Mouse (Mus musculus) embryonic fibroblast, embryonic 13.5 days (primary cell): Measurements from ENCODE around the gene Nacc2. TPM values are rescaled to one million over a fixed set of nuclear protein-coding genes. Genes with fewer than 3 reads are reported as not detected.

Experiments used
- H3K27ac ChIP-seq: 2 replicates; pipeline ENCODE4 v1.5.1; 2012; ENCODE audit warnings: low read length, control low read depth, inconsistent platforms; ENCODE audit not compliant: insufficient read depth
- H3K4me1 ChIP-seq: 2 replicates; pipeline ENCODE4 v1.6.1; 2011; ENCODE audit warnings: low read length; ENCODE audit not compliant: control insufficient read depth, insufficient read depth
- H3K4me3 ChIP-seq: 2 replicates; pipeline ENCODE4 v1.5.1; 2011; ENCODE audit warnings: mild to moderate bottlenecking, control low read depth, low read length; ENCODE audit not compliant: insufficient read depth
- CTCF ChIP-seq: IDR thresholded peaks from 2 replicates; pipeline ENCODE4 v1.5.1; 2011; ENCODE audit warnings: mild to moderate bottlenecking, control low read depth, low read length, moderate library complexity, borderline replicate concordance; ENCODE audit not compliant: insufficient read depth
- POLR2A ChIP-seq: IDR thresholded peaks from 2 replicates; pipeline ENCODE4 v1.6.1; 2011; ENCODE audit warnings: low read depth, mild to moderate bottlenecking, control low read depth, low read length, moderate library complexity
- polyA plus RNA-seq: library from polyadenylated mRNA; stranded (reverse); fragments of >200 nt; gene quantifications from 2 replicates; pipeline ENCODE4 v1.2.4, GENCODE M21; 2011; ENCODE audit warnings: low read depth; ENCODE audit not compliant: missing spikeins, insufficient read length

Nacc2 gene
- polyA plus RNA-seq, 1 experiment, result 21.1 TPM

GRCm38 (mm10) chr2:26122171-26123078, 595 bp downstream of the Nacc2 start:
- Histone ChIP-seq H3K4me1 (peaks cover 10% of the 10 kb centered on the region), H3K27ac (peak overlapping the region; percentile 7; the same call in 1 of the 2 replicates), H3K4me3 (peak overlapping the region; percentile 57)
- peak; percentile 44 for TF ChIP-seq POLR2A
- no peak for TF ChIP-seq CTCF

DNA sequence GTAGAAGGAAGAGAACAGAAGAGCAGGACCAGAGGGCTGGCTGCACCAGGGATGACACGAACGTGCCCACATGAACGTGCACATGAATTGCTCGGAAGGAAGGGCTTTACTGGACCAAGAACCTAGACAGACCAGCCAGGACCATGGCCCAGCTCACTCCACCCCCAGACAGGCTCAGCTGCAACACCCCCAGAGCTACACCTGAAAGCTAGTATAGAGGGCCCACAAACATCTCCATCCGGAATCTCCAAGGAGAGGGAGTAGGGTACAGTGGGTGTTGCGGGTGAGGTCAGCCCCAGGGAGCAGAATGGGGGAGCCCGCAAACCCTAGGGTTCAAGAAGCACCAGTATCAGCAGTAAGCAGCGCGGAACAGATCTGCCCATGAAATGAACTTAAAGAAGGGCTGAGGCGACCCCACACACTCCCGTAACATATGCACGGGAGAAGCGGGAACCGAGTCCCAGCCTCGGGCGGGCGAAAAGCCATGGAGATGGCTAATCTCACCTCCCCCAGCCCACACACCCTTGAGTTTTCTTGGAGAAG, 1.4 kb downstream of the Nacc2 start:
- Histone ChIP-seq H3K4me3 (peak overlapping the region; percentile 57), H3K4me1 (peaks cover 10% of the 10 kb centered on the region), H3K27ac (no peak overlapping the region)
- 0 out of 2 replicates have a peak, but pooled peaks have one; percentile 10 for TF ChIP-seq POLR2A
- TF ChIP-seq CTCF, result no peak

DNA sequence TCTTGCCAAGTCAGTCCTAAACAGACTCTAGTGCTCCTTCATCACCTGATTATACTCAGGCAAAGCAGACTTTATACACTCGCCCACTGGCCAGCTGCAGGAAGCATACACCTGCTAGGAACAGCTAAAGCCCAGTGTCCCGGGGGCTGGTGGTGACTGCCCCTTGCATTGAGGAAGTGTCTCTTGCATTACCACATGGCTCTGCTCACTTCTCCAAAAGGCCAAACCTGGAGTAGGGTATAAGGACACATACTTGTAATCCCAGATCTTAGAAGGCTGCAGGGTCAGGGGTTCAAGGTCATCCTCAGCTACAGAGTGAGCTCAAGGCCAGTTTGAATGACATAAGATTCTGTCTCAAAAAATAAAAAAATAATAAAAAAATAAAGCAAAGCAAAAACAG, 3.4 kb downstream of the Nacc2 start:
- H3K4me1 ChIP-seq, result peaks cover 10% of the 10 kb centered on the region

DNA sequence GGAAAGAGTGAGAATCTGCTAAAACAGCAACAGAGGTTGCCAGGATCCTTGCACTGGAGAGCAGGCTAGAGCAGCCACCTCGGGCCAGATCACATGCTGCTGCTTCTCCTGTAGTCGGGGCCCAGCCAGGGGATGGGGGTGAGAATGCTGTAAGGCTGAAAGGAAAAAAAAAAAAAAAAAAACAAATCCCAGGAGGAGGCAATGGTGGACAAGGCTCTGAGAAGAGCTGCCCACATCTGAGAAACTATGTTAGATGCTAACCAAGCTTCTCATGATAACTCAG, 3.8 kb downstream of the Nacc2 start:
- peak overlapping the region; percentile 63 for H3K27ac ChIP-seq
- no peak for TF ChIP-seq POLR2A
- TF ChIP-seq CTCF, result no peak
- no peak overlapping the region for H3K4me3 ChIP-seq
- peaks cover 10% of the 10 kb centered on the region for H3K4me1 ChIP-seq

More for the DNA sequence above, 3.4 kb downstream of the Nacc2 start:
- Histone ChIP-seq H3K4me3 (no peak overlapping the region), H3K27ac (no peak overlapping the region)
- TF ChIP-seq CTCF (no peak), POLR2A (no peak)

DNA sequence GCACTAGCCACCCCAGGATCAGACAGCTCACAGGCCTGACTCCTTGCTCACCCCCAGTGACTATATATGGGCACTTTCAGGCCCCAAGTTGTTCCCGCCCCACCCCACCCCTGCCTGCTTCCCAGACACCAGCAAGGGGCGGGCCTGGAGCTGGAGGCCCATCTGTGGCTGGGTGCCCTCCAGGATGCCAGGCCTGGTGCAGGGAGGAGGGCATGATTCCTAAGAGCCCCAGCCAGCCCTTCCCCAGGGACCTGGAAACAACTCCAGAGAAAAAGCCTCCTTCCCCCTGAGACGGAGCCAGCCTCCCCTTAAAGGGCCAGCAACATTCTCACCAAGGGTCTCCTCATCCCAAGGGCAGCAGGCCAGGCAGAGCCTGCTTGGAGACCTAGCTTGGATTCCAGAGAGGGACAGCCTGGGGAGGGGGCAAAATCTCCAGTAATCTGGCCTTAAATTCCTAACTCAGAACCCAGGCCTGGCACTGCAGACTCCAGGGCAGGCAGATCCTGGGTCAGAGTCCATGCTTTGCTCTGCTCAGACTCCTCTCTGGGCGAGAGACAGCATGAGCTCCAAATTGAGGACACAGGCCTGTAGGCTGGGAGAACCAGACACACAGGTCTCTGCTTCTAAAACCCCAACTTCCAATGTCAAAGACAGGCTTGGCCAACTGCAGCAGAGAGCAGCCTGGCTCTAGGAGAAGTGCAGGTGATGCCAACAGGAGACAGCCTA, 4.3 kb downstream of the Nacc2 start:
- Histone ChIP-seq H3K27ac (peak overlapping the region; percentile 63), H3K4me3 (no peak overlapping the region), H3K4me1 (peaks cover 10% of the 10 kb centered on the region)
- no peak for TF ChIP-seq CTCF
- 0 out of 2 replicates have a peak, but pooled peaks have one; percentile 35 for TF ChIP-seq POLR2A

DNA sequence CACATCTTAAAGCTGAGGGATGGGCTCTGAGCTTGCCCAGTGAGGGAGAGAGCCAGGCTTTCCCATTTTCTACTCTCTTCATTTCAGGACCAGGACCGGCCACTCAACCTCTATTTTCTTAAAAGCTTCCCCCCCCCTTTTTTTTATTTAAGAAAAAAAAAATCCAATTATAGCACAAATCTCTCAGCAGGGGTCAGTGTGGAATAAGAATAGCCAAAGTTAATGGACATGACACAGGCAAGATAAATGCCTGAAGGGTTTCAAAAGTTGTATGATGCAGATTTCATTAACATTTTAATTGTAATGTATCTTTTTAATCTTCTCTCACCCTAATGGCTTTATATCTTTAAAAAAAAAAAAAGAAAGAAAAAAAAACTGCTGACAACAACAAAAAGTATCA, 5.4 kb downstream of the Nacc2 start:
- TF ChIP-seq POLR2A (no peak), CTCF (no peak)
- Histone ChIP-seq H3K4me3 (no peak overlapping the region), H3K27ac (no peak overlapping the region), H3K4me1 (peaks cover 10% of the 10 kb centered on the region)

GRCm38 (mm10) chr2:26116550-26116949, 6.5 kb downstream of the Nacc2 start:
- H3K4me3 ChIP-seq, result no peak overlapping the region
- H3K4me1 ChIP-seq, result peaks cover 10% of the 10 kb centered on the region
- no peak overlapping the region for H3K27ac ChIP-seq
- TF ChIP-seq POLR2A (no peak), CTCF (no peak)

GRCm38 (mm10) chr2:26115215-26115614, 7.8 kb downstream of the Nacc2 start:
- no peak for TF ChIP-seq POLR2A
- no peak for TF ChIP-seq CTCF
- H3K4me3 ChIP-seq, result no peak overlapping the region

GRCm38 (mm10) chr2:26108237-26108636, 14.8 kb downstream of the Nacc2 start:
- no peak for TF ChIP-seq CTCF
- TF ChIP-seq POLR2A, result no peak
- Histone ChIP-seq H3K4me1 (no peaks in the 10 kb centered on the region), H3K4me3 (no peak overlapping the region), H3K27ac (no peak overlapping the region)

More at GRCm38 (mm10) chr2:26115215-26115614, 7.8 kb downstream of the Nacc2 start:
- H3K27ac ChIP-seq, result no peak overlapping the region
- H3K4me1 ChIP-seq, result peaks cover 6% of the 10 kb centered on the region
